Mouse (Mus musculus) forebrain, embryonic 16.5 days (tissue): Measurements from ENCODE around the gene Gm37419. TPM values are rescaled to one million over a fixed set of nuclear protein-coding genes. Genes with fewer than 3 reads are reported as not detected.

Experiments
- ATAC-seq: fragments of 200-750 bp; cut with Nextera tagmentation; 2 replicates; pipeline ENCODE4 v1.8.0; 2017; ENCODE audit warnings: mild to moderate bottlenecking, moderate library complexity
- H3K27ac ChIP-seq: fragments of 300-500 bp; sonication (generic); 2 replicates; pipeline ENCODE4 v1.5.1; 2014; ENCODE audit warnings: low read length, control low read depth
- H3K27me3 ChIP-seq: fragments of 300-500 bp; sonication (generic); replicated peaks from 2 replicates; pipeline ENCODE4 v1.6.1; 2014; ENCODE audit warnings: low read length; ENCODE audit not compliant: control insufficient read depth, insufficient read depth
- H3K36me3 ChIP-seq: fragments of 300-500 bp; sonication (generic); 2 replicates; pipeline ENCODE4 v1.6.1; 2014; ENCODE audit not compliant: control insufficient read depth, insufficient read depth
- H3K4me1 ChIP-seq: fragments of 300-500 bp; sonication (generic); replicated peaks from 2 replicates; pipeline ENCODE4 v1.6.1; 2014; ENCODE audit warnings: low read length; ENCODE audit not compliant: control insufficient read depth, insufficient read depth
- H3K4me2 ChIP-seq: fragments of 300-500 bp; sonication (generic); 2 replicates; pipeline ENCODE4 v1.6.1; 2014; ENCODE audit warnings: mild to moderate bottlenecking, low read length, control low read depth
- H3K4me3 ChIP-seq: fragments of 300-500 bp; sonication (generic); replicated peaks from 2 replicates; pipeline ENCODE4 v1.5.1; 2014; ENCODE audit warnings: mild to moderate bottlenecking, low read length, control low read depth
- H3K9ac ChIP-seq: fragments of 300-500 bp; sonication (generic); replicated peaks from 2 replicates; pipeline ENCODE4 v1.6.1; 2014; ENCODE audit warnings: low read depth, low read length, control low read depth
- H3K9me3 ChIP-seq: fragments of 300-500 bp; sonication (generic); 2 replicates; pipeline ENCODE4 v1.6.1; 2016; ENCODE audit warnings: low read length; ENCODE audit not compliant: control insufficient read depth
- WGBS: fragments of 180-500 bp; shearing (Covaris S2); extraction: QIAGEN DNeasy Blood & Tissue Kit; methylation state at CpG from one replicate; pipeline ENCODE4 v1.1.7; 2014; 5-methylcytosine and 5-hydroxymethylcytosine counted together
- polyA plus RNA-seq: library from polyadenylated mRNA; unstranded; fragments of >200 nt; fragmentation: Nextera tagmentation; extraction: Ambion mirVana; gene quantifications from 2 replicates; pipeline ENCODE4 v1.2.1, GENCODE M21; 2015

Gene Gm37419
- polyA plus RNA-seq, 1 experiment from 2014 or later, result not detected

- no peak overlapping the region for H3K4me3 ChIP-seq
- H3K9me3 ChIP-seq, result no peaks in the 10 kb centered on the region
- no peak overlapping the region for H3K27ac ChIP-seq
- no peaks in the 10 kb centered on the region for H3K4me1 ChIP-seq
- no peak for ATAC-seq
- H3K9ac ChIP-seq, result no peak overlapping the region
- H3K36me3 ChIP-seq, result peaks cover 5% of the 10 kb centered on the region
- no peak overlapping the region for H3K4me2 ChIP-seq
- WGBS, result 71% methylated on average over 14 of the region's 14 CpGs
- no peaks in the 10 kb centered on the region for H3K27me3 ChIP-seq
Measured at GRCm38 (mm10) chr16:23964706-23965367, 23.4 kb upstream of the Gm37419 start.

GRCm38 (mm10) chr16:23966066-23966465 is 22.2 kb upstream of the Gm37419 start:
- no peak overlapping the region for H3K4me3 ChIP-seq
- H3K36me3 ChIP-seq, result peaks cover 5% of the 10 kb centered on the region
- no peaks in the 10 kb centered on the region for H3K9me3 ChIP-seq
- no peak overlapping the region for H3K4me2 ChIP-seq
- H3K4me1 ChIP-seq, result no peaks in the 10 kb centered on the region
- no peak overlapping the region for H3K27ac ChIP-seq
- H3K9ac ChIP-seq, result no peak overlapping the region
- 92% methylated on average over 14 of the region's 14 CpGs for WGBS
- H3K27me3 ChIP-seq, result no peaks in the 10 kb centered on the region
- no peak for ATAC-seq

- H3K27ac ChIP-seq, result no peak overlapping the region
- no peak for ATAC-seq
- 77% methylated on average over 7 of the region's 7 CpGs for WGBS
- no peak overlapping the region for H3K4me3 ChIP-seq
- H3K9ac ChIP-seq, result no peak overlapping the region
- no peaks in the 10 kb centered on the region for H3K4me1 ChIP-seq
- no peak overlapping the region for H3K4me2 ChIP-seq
- no peaks in the 10 kb centered on the region for H3K27me3 ChIP-seq
- H3K9me3 ChIP-seq, result no peaks in the 10 kb centered on the region
- H3K36me3 ChIP-seq, result peaks cover 5% of the 10 kb centered on the region
Measured at GRCm38 (mm10) chr16:23967301-23967700, 21.0 kb upstream of the Gm37419 start.

GRCm38 (mm10) chr16:23968888-23969287 is 19.4 kb upstream of the Gm37419 start:
- ATAC-seq, result no peak
- Histone ChIP-seq H3K27ac (no peak overlapping the region), H3K9ac (no peak overlapping the region), H3K27me3 (no peaks in the 10 kb centered on the region), H3K36me3 (peaks cover 5% of the 10 kb centered on the region), H3K4me3 (no peak overlapping the region), H3K9me3 (no peaks in the 10 kb centered on the region), H3K4me2 (no peak overlapping the region), H3K4me1 (no peaks in the 10 kb centered on the region)
- WGBS, result 82% methylated on average over 4 of the region's 4 CpGs

- no peaks in the 10 kb centered on the region for H3K27me3 ChIP-seq
- H3K36me3 ChIP-seq, result peaks cover 5% of the 10 kb centered on the region
- no peak overlapping the region for H3K4me3 ChIP-seq
- no peaks in the 10 kb centered on the region for H3K4me1 ChIP-seq
- H3K4me2 ChIP-seq, result no peak overlapping the region
- no peaks in the 10 kb centered on the region for H3K9me3 ChIP-seq
- H3K27ac ChIP-seq, result no peak overlapping the region
- no peak overlapping the region for H3K9ac ChIP-seq
- no peak for ATAC-seq
- 67% methylated on average over 14 of the region's 14 CpGs for WGBS
Measured at GRCm38 (mm10) chr16:23969919-23970318, 18.4 kb upstream of the Gm37419 start.

GRCm38 (mm10) chr16:23972126-23972740 is 16.0 kb upstream of the Gm37419 start:
- 80% methylated on average over 20 of the region's 20 CpGs for WGBS

GRCm38 (mm10) chr16:23972901-23973300 is 15.4 kb upstream of the Gm37419 start:
- WGBS, result 85% methylated on average over 11 of the region's 11 CpGs
- peaks cover under 1% of the 10 kb centered on the region for H3K36me3 ChIP-seq
- H3K4me2 ChIP-seq, result no peak overlapping the region
- ATAC-seq, result no peak
- H3K4me1 ChIP-seq, result no peaks in the 10 kb centered on the region
- no peaks in the 10 kb centered on the region for H3K27me3 ChIP-seq
- no peak overlapping the region for H3K27ac ChIP-seq
- H3K9ac ChIP-seq, result no peak overlapping the region
- H3K4me3 ChIP-seq, result no peak overlapping the region
- no peaks in the 10 kb centered on the region for H3K9me3 ChIP-seq

More at GRCm38 (mm10) chr16:23972126-23972740, 16.0 kb upstream of the Gm37419 start:
- ATAC-seq, result no peak
- no peak overlapping the region for H3K9ac ChIP-seq
- no peaks in the 10 kb centered on the region for H3K27me3 ChIP-seq
- H3K4me3 ChIP-seq, result no peak overlapping the region
- H3K27ac ChIP-seq, result no peak overlapping the region
- H3K36me3 ChIP-seq, result peaks cover 5% of the 10 kb centered on the region
- no peaks in the 10 kb centered on the region for H3K4me1 ChIP-seq
- H3K4me2 ChIP-seq, result no peak overlapping the region
- no peaks in the 10 kb centered on the region for H3K9me3 ChIP-seq

- H3K9ac ChIP-seq, result no peak overlapping the region
- no peaks in the 10 kb centered on the region for H3K36me3 ChIP-seq
- H3K4me3 ChIP-seq, result no peak overlapping the region
- H3K9me3 ChIP-seq, result no peaks in the 10 kb centered on the region
- H3K4me2 ChIP-seq, result no peak overlapping the region
- H3K27ac ChIP-seq, result no peak overlapping the region
- no peaks in the 10 kb centered on the region for H3K27me3 ChIP-seq
- no peaks in the 10 kb centered on the region for H3K4me1 ChIP-seq
- 88% methylated on average over 9 of the region's 9 CpGs for WGBS
- ATAC-seq, result no peak
Measured at GRCm38 (mm10) chr16:23973635-23974367, 14.5 kb upstream of the Gm37419 start.

GRCm38 (mm10) chr16:23976196-23976595 is 12.1 kb upstream of the Gm37419 start:
- Histone ChIP-seq H3K4me2 (no peak overlapping the region), H3K4me1 (peaks cover 7% of the 10 kb centered on the region), H3K9ac (no peak overlapping the region), H3K27me3 (peaks cover 7% of the 10 kb centered on the region), H3K27ac (no peak overlapping the region), H3K4me3 (no peak overlapping the region), H3K9me3 (no peaks in the 10 kb centered on the region), H3K36me3 (no peaks in the 10 kb centered on the region)
- no peak for ATAC-seq
- 91% methylated on average over 2 of the region's 2 CpGs for WGBS
